Mouse (Mus musculus) midbrain, embryonic 15.5 days (tissue): Measurements from ENCODE around the gene Prkaca. TPM values are rescaled to one million over a fixed set of nuclear protein-coding genes. Genes with fewer than 3 reads are reported as not detected.

Experiments used
- microRNA counts: library from miRNA; unstranded; fragments of <30 nt; microRNA quantifications from one replicate; lab custom pipeline; 2016
- microRNA-seq: library from miRNA; unstranded; fragments of <30 nt; microRNA quantifications from one replicate; pipeline ENCODE4, GENCODE M21; 2016
- polyA plus RNA-seq: library from polyadenylated mRNA; unstranded; fragments of >200 nt; fragmentation: Nextera tagmentation; extraction: Ambion mirVana; gene quantifications from 2 replicates; pipeline ENCODE4 v1.2.1, GENCODE M21; 2015

Prkaca gene
- polyA plus RNA-seq, 1 experiment from 2014 or later, result 228 TPM

MicroRNA genes within 50 kb of the gene (microRNA counts, 519-probe panel; counts per million panel counts)
- microRNA mmu-miR-1199 (lab: Ali Mortazavi, UCI), result not detected

Small RNAs within 50 kb of the gene (microRNA-seq; reads per million reads assigned to microRNA genes)
- gene Gm44330 (not detected), gene Gm44450 (not detected), gene Mir1199 (not detected), gene Mir8111 (1.8 reads per million, percentile 2 among the genes with 10 or more reads in this experiment)

Other genes starting within 250 kb of the Prkaca start
- 10.4 and 12.3 TPM in 2 replicates for gene Adgre5, start 231.7 kb upstream of the Prkaca start, polyA plus RNA-seq
- 67.2 and 68.0 TPM in 2 replicates for gene Adgrl1, start 72.9 kb upstream of the Prkaca start, polyA plus RNA-seq
- 0.93 and 1.00 TPM in 2 replicates for gene Gm10644, start 17.8 kb upstream of the Prkaca start, polyA plus RNA-seq
- gene Asf1b, start 17.5 kb upstream of the Prkaca start, polyA plus RNA-seq, result 8.0 and 10.9 TPM in 2 replicates
- 7.1 and 7.2 TPM in 2 replicates for gene Samd1, start 24.7 kb downstream of the Prkaca start, polyA plus RNA-seq
- 0.66 and 1.0 TPM in 2 replicates for gene 1700067K01Rik, start 28.5 kb downstream of the Prkaca start, polyA plus RNA-seq
- 0.26 and 0.39 TPM in 2 replicates for gene 2210011C24Rik, start 39.2 kb downstream of the Prkaca start, polyA plus RNA-seq
- gene Palm3, start 48.5 kb downstream of the Prkaca start, polyA plus RNA-seq, result 2.6 and 2.8 TPM in 2 replicates
- gene Il27ra, start 69.6 kb downstream of the Prkaca start, polyA plus RNA-seq, result 0.58 and 0.68 TPM in 2 replicates
- gene Rln3, start 72.0 kb downstream of the Prkaca start, polyA plus RNA-seq, result 0.48 and 1.3 TPM in 2 replicates
- 1.0 and 1.4 TPM in 2 replicates for gene Gm10643, start 92.1 kb downstream of the Prkaca start, polyA plus RNA-seq
- 12.4 and 14.0 TPM in 2 replicates for gene Rfx1, start 93.8 kb downstream of the Prkaca start, polyA plus RNA-seq
- 25.8 and 26.3 TPM in 2 replicates for gene Dcaf15, start 131.8 kb downstream of the Prkaca start, polyA plus RNA-seq
- 0.68 and 0.73 TPM in 2 replicates for gene Podnl1, start 153.0 kb downstream of the Prkaca start, polyA plus RNA-seq
- 52.5 and 53.3 TPM in 2 replicates for gene Cc2d1a, start 174.9 kb downstream of the Prkaca start, polyA plus RNA-seq
- 2.5 and 2.9 TPM in 2 replicates for gene 4930432K21Rik, start 175.0 kb downstream of the Prkaca start, polyA plus RNA-seq
- 8.1 and 8.5 TPM in 2 replicates for gene Nanos3, start 212.2 kb downstream of the Prkaca start, polyA plus RNA-seq